Mouse (Mus musculus): ENCODE data around the gene Lrp8.
A peak's percentile ranks its signal among the peaks of the same experiment; 100 is the strongest.

The Lrp8 gene

DNA sequence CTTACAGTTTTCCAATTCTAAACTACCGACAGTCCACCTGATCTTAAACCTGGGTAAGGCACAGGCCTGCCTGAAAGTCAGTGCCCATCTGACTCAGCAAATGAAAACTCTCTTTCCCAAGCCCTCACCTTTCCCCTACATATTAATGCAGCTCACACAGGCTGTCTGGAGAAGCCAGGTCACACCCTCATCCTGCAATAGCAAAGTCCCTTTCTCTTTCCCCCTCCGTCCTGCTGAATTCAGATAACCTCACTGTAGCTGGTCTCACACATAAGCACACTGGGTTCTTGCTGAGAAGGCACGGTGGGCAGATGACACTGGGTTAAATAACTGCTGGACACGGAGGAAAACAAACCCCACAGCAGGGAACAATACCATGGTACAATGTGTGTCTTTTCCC is 119.9 kb downstream of the Lrp8 start:
- DNase-seq (ENCODE audit: low spot score): no peak

- peak; percentile 90 for DNase-seq (ENCODE audit: low spot score)
Measured at GRCm38 (mm10) chr4:107923145-107923802, 121.2 kb downstream of the Lrp8 start, which contains the start of gene Cpt2. Gene Cpt2 (minus strand): TSS chr4:107923610.

DNA sequence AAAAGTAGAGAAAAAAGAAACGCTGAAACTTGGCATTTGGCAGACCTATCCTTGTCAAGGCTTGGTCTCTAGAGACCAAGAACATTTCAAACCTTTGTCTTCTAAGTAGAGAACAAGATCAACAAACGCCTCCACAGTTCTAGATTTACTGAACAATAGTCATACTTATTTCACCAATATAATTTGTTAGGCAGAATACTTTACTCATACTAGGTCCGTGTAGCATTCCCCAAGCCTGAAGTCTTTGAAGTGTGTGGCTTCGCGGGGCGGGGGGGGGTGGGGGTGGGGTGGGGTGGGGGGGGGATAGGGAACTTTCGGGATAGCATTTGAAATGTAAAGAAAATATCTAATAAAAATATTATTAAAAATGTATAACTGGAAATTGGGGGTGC is 121.7 kb downstream of the Lrp8 start:
- DNase-seq (ENCODE audit: low spot score): no peak

Measured in T-cell, adult 2 months (primary cell).